In genomic region chr2:154702637-154703315, GRCm38 (mm10) we compare ENCODE assay signal across 8 mouse cellular contexts. TPM values are rescaled to one million over a fixed set of nuclear protein-coding genes. Genes with fewer than 3 reads are reported as not detected.
A peak's percentile ranks its signal among the peaks of the same experiment; 100 is the strongest.
DNase-seq lines count a peak whose midpoint lies in the region; ATAC-seq and TF ChIP-seq lines count a peak whose summit lies in the region.

No protein-coding gene starts in this region.

- ATAC-seq in erythroblast, adult 5-6 weeks (replicated peaks; ENCODE audit: low FRiP score, poor library complexity, severe bottlenecking), result peak; percentile 90

- no peaks in the 10 kb centered on the region for H3K4me1 ChIP-seq in ES-E14 (ENCODE audit: control insufficient read depth in 2 of 2, insufficient read depth in 2 of 2, low read length in 2 of 2, poor library complexity in 1 of 2)
- peaks cover 30% of the 10 kb centered on the region for H3K4me1 ChIP-seq in megakaryocyte, embryonic 14.5 days

- peaks cover 26% of the 10 kb centered on the region for H3K27me3 ChIP-seq in megakaryocyte, embryonic 14.5 days (replicated peaks)

- H3K36me3 ChIP-seq in ES-E14 (ENCODE audit: control insufficient read depth, insufficient read depth, low read length, poor library complexity, severe bottlenecking), result no peaks in the 10 kb centered on the region
- peaks cover 19% of the 10 kb centered on the region for H3K36me3 ChIP-seq in megakaryocyte, embryonic 14.5 days (replicated peaks; ENCODE audit: low read length)

- intact Hi-C loops in heart, postnatal 36 days (cut with DNase I), result loop anchor here (1.0 kb wide), 2 partner anchors 153 to 241 kb away; no protein-coding TSS in a partner anchor
- intact Hi-C loops in left cerebral cortex, postnatal 10 days (cut with DNase I), result loop anchor here (2.0 to 10.0 kb wide), 2 partner anchors 152 to 242 kb away; no protein-coding TSS in a partner anchor

- no peaks in the 10 kb centered on the region for H3K9me3 ChIP-seq in ES-E14 (ENCODE audit: control insufficient read depth, insufficient read depth, low read depth, low read length)
- H3K9me3 ChIP-seq in megakaryocyte, embryonic 14.5 days, result no peaks in the 10 kb centered on the region

- in situ Hi-C loops in ES-E14 (cut with MboI; ENCODE audit: low sequenced_read_pairs in 2 of 2, unreplicated experiment in 2 of 2), result loop anchor here (10.0 to 25.0 kb wide), 3 partner anchors 152 to 242 kb away; no protein-coding TSS in a partner anchor

- TF ChIP-seq POLR2A in brain, embryonic 14.5 days (IDR thresholded peaks at IDR 0.05; ENCODE audit: borderline replicate concordance, extremely low read depth, insufficient read depth, insufficient read length, poor library complexity, severe bottlenecking), result no peak

- no peak overlapping the region for H3K4me3 ChIP-seq in ES-E14 (ENCODE audit: insufficient read depth in 1 of 2, low read depth in 1 of 2, low read length in 2 of 2, poor library complexity in 1 of 2, severe bottlenecking in 1 of 2)
- H3K4me3 ChIP-seq in megakaryocyte, embryonic 14.5 days (replicated peaks), result peak overlapping the region; percentile 85

- no peak overlapping the region for H3K9ac ChIP-seq in ES-E14 (ENCODE audit: insufficient read depth, low read depth, low read length, poor library complexity, severe bottlenecking)

- no peak overlapping the region for H3K27ac ChIP-seq in ES-E14 (ENCODE audit: insufficient read depth, low read depth, low read length, poor library complexity, severe bottlenecking)

- TF ChIP-seq CTCF in brain, embryonic 14.5 days (IDR thresholded peaks at IDR 0.05; ENCODE audit: borderline replicate concordance, extremely low read depth, insufficient read depth, insufficient read length), result peak; percentile 97

- DNase-seq in ES-E14 (ENCODE audit: low read depth, low spot score) (peak; percentile 59), MN1 (ENCODE audit: low spot score) (no peak)
- DNase-seq in brain, embryonic 14.5 days (ENCODE audit: low read depth), result peak; percentile 82
- peak; percentile 63 to 77 for DNase-seq in heart, postnatal 36 days
- DNase-seq in left cerebral cortex, postnatal 10 days (ENCODE audit: extremely low spot score in 1 of 2, low spot score in 2 of 2), result peak; percentile 17 to 81
- peak; percentile 56 to 78 for DNase-seq in right cerebral cortex, postnatal 10 days (ENCODE audit: low spot score in 2 of 2)

TF ChIP-seq in ES-E14, 5 proteins besides CTCF, POLR2A, EP300 and RAD21:
- TF ChIP-seq CHD2 (IDR thresholded peaks at IDR 0.05; ENCODE audit: low read depth, low read length) (no peak), MAFK (IDR thresholded peaks at IDR 0.05; ENCODE audit: insufficient read depth, low read depth, low read length) (no peak), HCFC1 (IDR thresholded peaks at IDR 0.05; ENCODE audit: borderline replicate concordance, insufficient read depth, low read length) (no peak), ZC3H11A (IDR thresholded peaks at IDR 0.05; ENCODE audit: borderline replicate concordance, low read depth, low read length) (peak; percentile 64; the same call in 1 of the 2 replicates), ZNF384 (IDR thresholded peaks at IDR 0.05; ENCODE audit: low read depth, low read length) (no peak)
TF ChIP-seq in ES-E14: peak in this region for 1.

RNA-seq across cellular contexts. Expression of gene Chmp4b, which starts 51.3 kb away (rescaled TPM):
- total RNA-seq in ES-E14 (2012; rRNA removed), result 60.4 and 94.3 TPM in 2 replicates
- 201 and 214 TPM in 2 replicates for polyA plus RNA-seq in brain, embryonic 14.5 days (2012; rRNA removed)
- 28.0 and 35.7 TPM in 2 replicates for total RNA-seq in erythroblast, adult 5-6 weeks (2015; ENCODE audit: low replicate concordance)
- 47.3 and 59.0 TPM in 2 replicates for total RNA-seq in erythroblast, adult 5-6 weeks (2017; ENCODE audit: low replicate concordance)
- total RNA-seq in heart, postnatal 36 days (2021), result 100 to 1,000 TPM; 113 to 124 TPM
- total RNA-seq in left cerebral cortex, postnatal 10 days (2021), result 100 to 1,000 TPM; 203 to 210 TPM
- polyA plus RNA-seq in megakaryocyte, embryonic 14.5 days (2012; ENCODE audit: insufficient read depth, low replicate concordance), result 131 and 221 TPM in 2 replicates
